Mouse (Mus musculus): ENCODE data around the gene Ube2n. TPM values are rescaled to one million over a fixed set of nuclear protein-coding genes. Genes with fewer than 3 reads are reported as not detected.
A peak's percentile ranks its signal among the peaks of the same experiment; 100 is the strongest.

Ube2n gene
- polyA plus RNA-seq, 1 experiment from 2014 or later: 289 TPM

- H3K9ac ChIP-seq: peak overlapping the region; percentile 90
- no peaks in the 10 kb centered on the region for H3K36me3 ChIP-seq
- H3K9me3 ChIP-seq: no peaks in the 10 kb centered on the region
- H3K27me3 ChIP-seq: no peaks in the 10 kb centered on the region
- WGBS: 3% methylated on average over 8 of the region's 8 CpGs
- no peak for ATAC-seq (ENCODE audit: insufficient number of reproducible peaks, low FRiP score, low TSS enrichment, low read depth)
- H3K4me2 ChIP-seq: peak overlapping the region; percentile 61
- peak overlapping the region; percentile 90; the same call in 1 of the 2 replicates for H3K27ac ChIP-seq
- H3K4me1 ChIP-seq: peaks cover 31% of the 10 kb centered on the region
- peak overlapping the region; percentile 88 for H3K4me3 ChIP-seq
These were observed 47.5 kb downstream of the Ube2n start for GRCm38 (mm10) chr10:95562395-95562794.

GRCm38 (mm10) chr10:95562859-95563841, 48.2 kb downstream of the Ube2n start:
- WGBS: under 1% methylated on average over 65 of the region's 65 CpGs
- peak overlapping the region; percentile 88 for H3K4me3 ChIP-seq

GRCm38 (mm10) chr10:95563851-95564845, 49.2 kb downstream of the Ube2n start, which contains the start of gene Nudt4:
Gene Nudt4 (minus strand): TSS chr10:95564146.
- Histone ChIP-seq H3K9ac (peak within 1 kb of the TSS; percentile 90), H3K4me1 (peaks cover 29% of the 10 kb centered on the region), H3K36me3 (no peaks in the 10 kb centered on the region), H3K4me3 (peak within 1 kb of the TSS; percentile 88), H3K4me2 (peak within 1 kb of the TSS; percentile 61), H3K9me3 (no peaks in the 10 kb centered on the region), H3K27me3 (no peaks in the 10 kb centered on the region), H3K27ac (peak within 1 kb of the TSS; percentile 90)
- 1% methylated on average over 55 of the region's 97 CpGs for WGBS
- peak; percentile 91 for ATAC-seq (ENCODE audit: insufficient number of reproducible peaks, low FRiP score, low TSS enrichment, low read depth)

More at GRCm38 (mm10) chr10:95562859-95563841, 48.2 kb downstream of the Ube2n start:
- Histone ChIP-seq H3K27me3 (no peaks in the 10 kb centered on the region), H3K4me2 (peak overlapping the region; percentile 61), H3K4me1 (peaks cover 29% of the 10 kb centered on the region), H3K9me3 (no peaks in the 10 kb centered on the region), H3K9ac (peak overlapping the region; percentile 90), H3K27ac (peak overlapping the region; percentile 90), H3K36me3 (no peaks in the 10 kb centered on the region)
- ATAC-seq (ENCODE audit: insufficient number of reproducible peaks, low FRiP score, low TSS enrichment, low read depth): peak; percentile 30; the same call in 1 of the 2 replicates

- Histone ChIP-seq H3K36me3 (no peaks in the 10 kb centered on the region), H3K4me3 (no peak overlapping the region), H3K27ac (no peak overlapping the region), H3K9me3 (no peaks in the 10 kb centered on the region), H3K4me2 (no peak overlapping the region), H3K9ac (no peak overlapping the region), H3K4me1 (peaks cover 27% of the 10 kb centered on the region), H3K27me3 (no peaks in the 10 kb centered on the region)
- WGBS: 28% methylated on average over 14 of the region's 14 CpGs
- ATAC-seq (ENCODE audit: insufficient number of reproducible peaks, low FRiP score, low TSS enrichment, low read depth): no peak
These were observed 50.4 kb downstream of the Ube2n start for GRCm38 (mm10) chr10:95565156-95565854.

- Histone ChIP-seq H3K36me3 (no peaks in the 10 kb centered on the region), H3K4me1 (peaks cover 17% of the 10 kb centered on the region), H3K27ac (no peak overlapping the region), H3K4me3 (no peak overlapping the region), H3K27me3 (no peaks in the 10 kb centered on the region), H3K4me2 (no peak overlapping the region), H3K9me3 (no peaks in the 10 kb centered on the region), H3K9ac (no peak overlapping the region)
- WGBS: 92% methylated on average over 3 of the region's 3 CpGs
- no peak for ATAC-seq (ENCODE audit: insufficient number of reproducible peaks, low FRiP score, low TSS enrichment, low read depth)
These were observed 51.8 kb downstream of the Ube2n start for GRCm38 (mm10) chr10:95566786-95567185.

GRCm38 (mm10) chr10:95567550-95567949, 52.6 kb downstream of the Ube2n start:
- no peak overlapping the region for H3K4me3 ChIP-seq
- WGBS: 67% methylated on average over 5 of the region's 5 CpGs
- H3K4me2 ChIP-seq: no peak overlapping the region
- H3K9ac ChIP-seq: no peak overlapping the region
- no peaks in the 10 kb centered on the region for H3K9me3 ChIP-seq
- no peaks in the 10 kb centered on the region for H3K36me3 ChIP-seq
- H3K4me1 ChIP-seq: peaks cover 12% of the 10 kb centered on the region
- no peak for ATAC-seq (ENCODE audit: insufficient number of reproducible peaks, low FRiP score, low TSS enrichment, low read depth)
- no peaks in the 10 kb centered on the region for H3K27me3 ChIP-seq
- no peak overlapping the region for H3K27ac ChIP-seq

GRCm38 (mm10) chr10:95568016-95568415, 53.1 kb downstream of the Ube2n start:
- no peak overlapping the region for H3K4me2 ChIP-seq
- H3K9ac ChIP-seq: no peak overlapping the region
- H3K27me3 ChIP-seq: no peaks in the 10 kb centered on the region
- H3K9me3 ChIP-seq: no peaks in the 10 kb centered on the region
- ATAC-seq (ENCODE audit: insufficient number of reproducible peaks, low FRiP score, low TSS enrichment, low read depth): no peak
- no peak overlapping the region for H3K27ac ChIP-seq
- no peak overlapping the region for H3K4me3 ChIP-seq
- no peaks in the 10 kb centered on the region for H3K36me3 ChIP-seq
- peaks cover 11% of the 10 kb centered on the region for H3K4me1 ChIP-seq
- WGBS: 71% methylated on average over 6 of the region's 6 CpGs

GRCm38 (mm10) chr10:95569441-95569840, 54.5 kb downstream of the Ube2n start:
- Histone ChIP-seq H3K4me3 (no peak overlapping the region), H3K27me3 (no peaks in the 10 kb centered on the region), H3K4me2 (no peak overlapping the region), H3K36me3 (no peaks in the 10 kb centered on the region), H3K27ac (no peak overlapping the region), H3K4me1 (peaks cover 9% of the 10 kb centered on the region), H3K9me3 (no peaks in the 10 kb centered on the region), H3K9ac (no peak overlapping the region)
- no peak for ATAC-seq (ENCODE audit: insufficient number of reproducible peaks, low FRiP score, low TSS enrichment, low read depth)
- 58% methylated on average over 2 of the region's 2 CpGs for WGBS

- Histone ChIP-seq H3K4me2 (no peak overlapping the region), H3K9ac (no peak overlapping the region), H3K9me3 (no peaks in the 10 kb centered on the region), H3K27me3 (no peaks in the 10 kb centered on the region), H3K36me3 (no peaks in the 10 kb centered on the region), H3K27ac (no peak overlapping the region), H3K4me3 (no peak overlapping the region), H3K4me1 (no peaks in the 10 kb centered on the region)
- ATAC-seq (ENCODE audit: insufficient number of reproducible peaks, low FRiP score, low TSS enrichment, low read depth): no peak
- WGBS: 68% methylated on average over 4 of the region's 4 CpGs
These were observed 60.0 kb downstream of the Ube2n start for GRCm38 (mm10) chr10:95574994-95575393.

- WGBS: 75% methylated on average over 10 of the region's 10 CpGs
- no peak for ATAC-seq (ENCODE audit: insufficient number of reproducible peaks, low FRiP score, low TSS enrichment, low read depth)
- Histone ChIP-seq H3K4me3 (no peak overlapping the region), H3K27me3 (no peaks in the 10 kb centered on the region), H3K4me2 (no peak overlapping the region), H3K9ac (no peak overlapping the region), H3K9me3 (no peaks in the 10 kb centered on the region), H3K27ac (no peak overlapping the region), H3K4me1 (no peaks in the 10 kb centered on the region), H3K36me3 (no peaks in the 10 kb centered on the region)
These were observed 61.0 kb downstream of the Ube2n start for GRCm38 (mm10) chr10:95575839-95576380.
